Mouse (Mus musculus) small intestine, adult 2 months (tissue): ENCODE data around the gene Srd5a3.

Source experiments
- CTCF ChIP-seq: fragments of 200-500 bp; IDR thresholded peaks from 2 replicates; pipeline ENCODE4 v1.5.1; 2012; ENCODE audit warnings: low read depth, mild to moderate bottlenecking, control low read depth, inconsistent platforms, low read length, moderate library complexity, mixed read lengths; ENCODE audit not compliant: insufficient replicate concordance, insufficient read length; ENCODE audit errors: extremely low read depth
- POLR2A ChIP-seq: fragments of 200-500 bp; IDR thresholded peaks from 2 replicates; pipeline ENCODE4 v1.6.1; 2012; ENCODE audit warnings: low read depth, mild to moderate bottlenecking, control low read depth, inconsistent platforms, low read length, moderate library complexity

DNA sequence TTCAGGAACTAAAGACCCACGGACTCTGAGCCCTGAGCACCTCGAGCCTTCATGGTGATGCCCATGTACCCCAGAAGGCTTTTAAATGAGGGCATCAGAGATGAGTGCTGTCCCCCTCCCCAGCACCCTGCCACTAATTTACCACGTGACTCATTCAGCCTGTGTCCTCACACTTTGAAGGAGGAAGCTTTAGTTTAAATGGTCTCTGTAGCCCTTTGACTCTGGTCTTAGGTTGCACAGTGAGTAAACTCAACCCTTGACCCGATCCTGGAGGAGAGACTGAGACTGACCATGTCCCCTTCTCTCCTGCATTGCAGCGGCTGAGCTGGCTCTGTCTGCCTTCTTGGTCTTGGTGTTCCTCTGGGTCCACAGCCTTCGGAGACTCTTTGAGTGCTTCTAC lies 9.4 kb downstream of the Srd5a3 start:
- no peak for TF ChIP-seq POLR2A
- TF ChIP-seq CTCF, result no peak
